Mouse (Mus musculus) hindbrain, embryonic 14.5 days (tissue): ENCODE measurements at regions not wholly inside any gene's neighbourhood (a gene's known extent, or its start where the extent isn't known, plus 50 kb on each side); places are given as distances from the start of the nearest gene placed in this dataset.

Source experiments
- ATAC-seq: fragments of 200-750 bp; cut with Nextera tagmentation; 2 replicates; pipeline ENCODE4 v1.8.0; 2017; ENCODE audit warnings: moderate number of reproducible peaks, mild to moderate bottlenecking, moderate TSS enrichment, moderate library complexity; ENCODE audit not compliant: low FRiP score
- DNase-seq: peaks from one replicate; pipeline ENCODE4 v3.0.0-alpha.2; 2015; ENCODE audit warnings: low spot score
- H3K27ac ChIP-seq: fragments of 300-500 bp; sonication (generic); 2 replicates; pipeline ENCODE4 v1.5.1; 2014; ENCODE audit warnings: mild to moderate bottlenecking, moderate library complexity
- H3K27me3 ChIP-seq: fragments of 300-500 bp; sonication (generic); 2 replicates; pipeline ENCODE4 v1.6.1; 2014; ENCODE audit warnings: mild to moderate bottlenecking, low read length, mixed read lengths; ENCODE audit not compliant: control insufficient read depth, insufficient read depth
- H3K36me3 ChIP-seq: fragments of 300-500 bp; sonication (generic); replicated peaks from 2 replicates; pipeline ENCODE4 v1.6.1; 2014; ENCODE audit not compliant: control insufficient read depth, insufficient read depth
- H3K4me1 ChIP-seq: fragments of 300-500 bp; sonication (generic); replicated peaks from 2 replicates; pipeline ENCODE4 v1.6.1; 2014; ENCODE audit warnings: antibody characterized with exemption, low read length, mixed read lengths; ENCODE audit not compliant: control insufficient read depth, insufficient read depth
- H3K4me2 ChIP-seq: fragments of 300-500 bp; sonication (generic); replicated peaks from 2 replicates; pipeline ENCODE4 v1.6.1; 2014; ENCODE audit warnings: mild to moderate bottlenecking, moderate library complexity
- H3K4me3 ChIP-seq: fragments of 300-500 bp; sonication (generic); replicated peaks from 2 replicates; pipeline ENCODE4 v1.5.1; 2014; ENCODE audit warnings: mild to moderate bottlenecking, low read length
- H3K9ac ChIP-seq: fragments of 300-500 bp; sonication (generic); 2 replicates; pipeline ENCODE4 v1.6.1; 2014
- H3K9me3 ChIP-seq: fragments of 300-500 bp; sonication (generic); 2 replicates; pipeline ENCODE4 v1.6.1; 2016; ENCODE audit warnings: low read length; ENCODE audit not compliant: control insufficient read depth
- WGBS: fragments of 180-500 bp; shearing (Covaris S2); extraction: QIAGEN DNeasy Blood & Tissue Kit; methylation state at CpG from one replicate; pipeline ENCODE4 v1.1.7; 2014; 5-methylcytosine and 5-hydroxymethylcytosine counted together

DNA sequence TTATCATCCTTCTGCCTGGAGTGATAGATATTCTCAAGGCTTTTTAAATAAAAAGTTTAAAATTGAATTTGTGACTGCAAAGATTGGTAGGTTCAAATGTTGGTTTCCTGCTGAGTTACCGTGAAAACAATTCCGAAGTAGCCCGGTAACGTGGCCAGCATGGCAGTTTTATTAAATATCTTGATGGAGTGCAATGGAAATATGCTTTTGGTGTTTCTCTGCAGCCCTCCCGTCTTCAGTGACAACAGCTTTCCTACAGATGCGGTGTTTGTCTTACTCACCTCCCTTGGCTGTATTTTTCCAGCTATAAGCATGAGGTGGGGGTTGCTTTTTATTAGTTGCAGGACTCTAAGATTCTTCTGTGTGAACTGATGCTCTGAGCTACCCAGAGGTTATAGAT, 239.4 kb upstream of the Rnaseh2b start:
- no peak for ATAC-seq
- H3K4me2 ChIP-seq, result no peak overlapping the region

DNA sequence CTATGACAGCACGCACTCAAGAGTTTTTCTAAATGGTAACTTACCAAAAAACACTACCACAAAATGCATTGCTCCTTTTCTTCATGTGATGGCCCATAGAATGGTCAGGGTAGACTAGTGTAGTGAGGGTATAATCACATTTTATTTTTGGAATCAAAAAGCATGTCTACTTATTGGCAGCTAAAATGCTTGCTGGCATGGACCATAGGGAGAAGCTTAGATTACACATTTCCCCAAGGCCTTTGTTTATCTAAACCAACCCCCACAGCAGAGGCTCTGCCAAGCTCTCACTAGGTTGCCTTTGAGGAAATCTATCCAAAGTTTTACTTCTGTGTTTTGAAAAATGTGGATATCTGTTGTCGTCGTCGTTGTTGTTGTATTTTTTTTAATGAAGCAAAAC, 235.3 kb upstream of the Rnaseh2b start:
- H3K4me1 ChIP-seq, result no peaks in the 10 kb centered on the region

More for the DNA sequence above, 239.4 kb upstream of the Rnaseh2b start:
- Histone ChIP-seq H3K9me3 (no peaks in the 10 kb centered on the region), H3K4me1 (no peaks in the 10 kb centered on the region), H3K36me3 (no peaks in the 10 kb centered on the region), H3K27ac (no peak overlapping the region), H3K27me3 (no peaks in the 10 kb centered on the region), H3K4me3 (no peak overlapping the region), H3K9ac (no peak overlapping the region)
- 70% methylated on average over 6 of the region's 6 CpGs for WGBS
- DNase-seq, result no peak

DNA sequence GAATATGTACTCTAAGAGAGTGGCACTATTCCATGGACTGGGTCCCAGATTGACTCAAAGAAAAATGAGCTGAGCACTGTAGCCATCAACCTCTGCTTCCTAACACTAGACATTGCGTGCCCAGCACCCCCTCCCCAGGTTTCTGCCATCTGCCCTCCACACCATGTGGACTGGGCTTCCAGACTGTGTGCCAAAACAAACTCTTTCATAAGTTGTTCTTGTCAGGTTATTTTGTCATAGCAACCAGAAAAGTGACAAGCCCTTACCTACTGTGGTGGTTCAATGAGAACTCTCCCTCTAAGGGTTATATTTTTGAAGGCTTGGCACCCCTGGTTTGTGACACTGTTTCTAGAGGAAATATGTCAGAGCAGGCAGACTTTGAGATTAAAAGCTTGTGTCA, 234.3 kb upstream of the Rnaseh2b start:
- WGBS, result 95% methylated on average over 1 of the region's 1 CpGs
- no peaks in the 10 kb centered on the region for H3K4me1 ChIP-seq
- H3K4me2 ChIP-seq, result no peak overlapping the region
- H3K27me3 ChIP-seq, result no peaks in the 10 kb centered on the region
- no peak overlapping the region for H3K9ac ChIP-seq
- no peak overlapping the region for H3K4me3 ChIP-seq
- no peak overlapping the region for H3K27ac ChIP-seq
- H3K36me3 ChIP-seq, result no peaks in the 10 kb centered on the region
- DNase-seq, result no peak
- ATAC-seq, result no peak
- H3K9me3 ChIP-seq, result no peaks in the 10 kb centered on the region

More for the DNA sequence above, 235.3 kb upstream of the Rnaseh2b start:
- Histone ChIP-seq H3K36me3 (no peaks in the 10 kb centered on the region), H3K27ac (no peak overlapping the region), H3K27me3 (no peaks in the 10 kb centered on the region), H3K9ac (no peak overlapping the region), H3K9me3 (no peaks in the 10 kb centered on the region), H3K4me3 (no peak overlapping the region), H3K4me2 (no peak overlapping the region)
- WGBS, result 85% methylated on average over 4 of the region's 4 CpGs
- DNase-seq (no peak), ATAC-seq (no peak)

DNA sequence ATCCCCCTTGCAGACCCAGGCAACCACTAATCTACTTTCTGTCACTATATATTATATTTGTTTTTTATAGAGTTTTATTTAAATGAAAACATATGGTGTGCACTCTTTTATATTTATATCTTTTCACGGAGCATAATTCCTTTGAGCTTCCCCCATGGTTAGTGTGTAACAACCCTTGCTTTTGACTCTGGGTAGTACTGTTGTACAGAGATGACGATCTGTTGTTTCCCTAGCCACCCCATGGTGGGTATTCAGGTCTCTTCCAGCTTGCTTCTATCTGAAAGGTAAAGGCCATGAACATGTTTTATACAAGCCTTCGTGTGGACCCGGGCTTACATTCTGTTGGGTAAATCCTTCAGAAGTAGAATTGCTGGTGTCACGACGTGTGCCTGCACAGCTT, 221.2 kb upstream of the Rnaseh2b start:
- no peak overlapping the region for H3K27ac ChIP-seq
- no peak overlapping the region for H3K4me2 ChIP-seq
- no peak for DNase-seq
- no peak overlapping the region for H3K9ac ChIP-seq
- no peaks in the 10 kb centered on the region for H3K9me3 ChIP-seq
- ATAC-seq, result no peak
- WGBS, result 87% methylated on average over 6 of the region's 6 CpGs
- no peak overlapping the region for H3K4me3 ChIP-seq
- no peaks in the 10 kb centered on the region for H3K4me1 ChIP-seq
- H3K27me3 ChIP-seq, result no peaks in the 10 kb centered on the region
- H3K36me3 ChIP-seq, result no peaks in the 10 kb centered on the region

DNA sequence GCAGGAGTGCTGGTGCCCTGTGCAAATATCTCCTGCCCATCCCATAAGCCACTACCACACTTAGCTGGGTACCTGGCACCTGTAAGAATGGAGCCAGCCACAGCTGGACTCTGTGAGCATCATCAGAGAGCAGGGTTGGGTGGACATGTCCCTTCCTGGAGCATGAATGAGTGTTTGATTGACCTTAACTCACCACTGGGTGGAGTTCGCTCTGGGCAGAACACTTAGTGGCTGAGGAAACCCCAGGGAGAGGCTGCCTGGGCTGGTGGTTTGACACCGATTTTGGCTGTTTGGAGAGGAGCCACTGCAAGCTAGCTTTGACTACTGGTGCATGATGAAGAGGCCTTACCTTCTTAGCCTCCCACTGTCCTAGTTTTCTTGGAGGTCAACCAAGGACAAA, 208.3 kb upstream of the Rnaseh2b start:
- Histone ChIP-seq H3K27ac (no peak overlapping the region), H3K4me1 (no peaks in the 10 kb centered on the region), H3K9ac (no peak overlapping the region), H3K4me3 (no peak overlapping the region), H3K27me3 (no peaks in the 10 kb centered on the region), H3K9me3 (no peaks in the 10 kb centered on the region), H3K36me3 (no peaks in the 10 kb centered on the region), H3K4me2 (no peak overlapping the region)
- 70% methylated on average over 2 of the region's 2 CpGs for WGBS
- DNase-seq (no peak), ATAC-seq (no peak)

DNA sequence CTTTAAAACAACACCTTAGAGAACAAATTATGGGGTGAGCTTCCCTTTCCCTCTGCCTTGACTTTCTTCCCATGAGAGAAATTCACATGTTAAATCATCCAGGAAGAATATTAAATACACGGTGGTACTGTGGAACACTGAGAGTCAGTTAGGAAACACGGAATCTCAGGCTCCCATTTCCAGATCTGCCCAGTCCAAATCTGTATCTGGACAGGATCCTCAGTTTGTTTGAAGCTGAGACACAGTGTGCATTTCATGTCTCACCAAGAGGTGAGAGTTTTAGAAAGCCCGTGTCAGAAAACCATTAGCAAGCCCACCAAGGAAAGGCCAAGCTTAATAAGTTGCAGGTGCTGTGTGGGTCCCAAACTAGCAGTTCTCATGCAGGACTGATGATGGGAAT, 204.2 kb upstream of the Rnaseh2b start:
- Histone ChIP-seq H3K9me3 (no peaks in the 10 kb centered on the region), H3K4me2 (no peak overlapping the region), H3K9ac (no peak overlapping the region), H3K36me3 (no peaks in the 10 kb centered on the region), H3K4me1 (no peaks in the 10 kb centered on the region), H3K27ac (no peak overlapping the region), H3K27me3 (no peaks in the 10 kb centered on the region), H3K4me3 (no peak overlapping the region)
- DNase-seq, result no peak
- ATAC-seq, result no peak
- 85% methylated on average over 3 of the region's 3 CpGs for WGBS

DNA sequence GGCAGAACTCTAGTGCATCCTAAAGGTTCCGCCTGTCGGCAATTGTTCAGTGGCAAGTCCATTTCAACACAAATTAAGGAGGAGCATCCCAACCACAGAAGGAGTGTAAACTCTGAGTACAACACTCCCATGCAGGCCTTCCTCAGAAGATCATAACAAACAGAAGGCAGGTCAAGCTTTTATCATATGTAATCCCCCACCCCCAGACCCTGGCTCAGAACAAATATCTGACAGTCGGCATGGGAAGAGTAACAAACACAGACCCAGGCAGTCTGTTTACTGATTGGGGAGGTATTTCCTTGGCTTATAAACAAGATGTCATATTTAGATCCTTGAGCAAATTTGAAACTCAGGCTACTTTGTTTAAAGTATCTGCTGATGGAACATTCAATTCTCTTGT, 174.9 kb upstream of the Rnaseh2b start:
- Histone ChIP-seq H3K4me2 (no peak overlapping the region), H3K4me3 (no peak overlapping the region), H3K4me1 (no peaks in the 10 kb centered on the region), H3K9ac (no peak overlapping the region), H3K36me3 (no peaks in the 10 kb centered on the region), H3K27ac (no peak overlapping the region), H3K9me3 (no peaks in the 10 kb centered on the region), H3K27me3 (no peaks in the 10 kb centered on the region)
- WGBS, result 92% methylated on average over 3 of the region's 3 CpGs
- DNase-seq (no peak), ATAC-seq (no peak)

DNA sequence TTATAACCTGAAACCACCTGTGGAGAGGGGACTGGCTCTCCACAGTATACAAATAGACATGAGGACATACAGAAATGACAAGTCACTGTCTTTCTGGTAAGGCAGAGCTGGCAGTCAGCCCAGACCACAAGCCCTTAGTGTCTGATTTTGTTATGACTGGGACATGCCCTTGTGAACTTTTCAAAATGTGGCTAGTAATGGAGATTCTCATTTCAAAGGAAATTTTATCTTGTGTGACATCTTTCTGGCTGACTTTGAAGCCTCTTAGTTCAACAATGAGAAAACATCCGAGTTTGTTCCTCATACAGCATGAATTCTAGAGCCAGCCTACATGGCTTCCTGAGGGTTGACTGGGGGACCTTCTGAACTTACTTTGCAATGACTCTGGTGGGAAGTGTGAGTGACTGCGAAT, 173.8 kb upstream of the Rnaseh2b start:
- WGBS, result 59% methylated on average over 2 of the region's 2 CpGs
- H3K4me1 ChIP-seq, result no peaks in the 10 kb centered on the region
- no peaks in the 10 kb centered on the region for H3K36me3 ChIP-seq
- H3K4me3 ChIP-seq, result no peak overlapping the region
- H3K27me3 ChIP-seq, result no peaks in the 10 kb centered on the region
- no peak for ATAC-seq
- H3K27ac ChIP-seq, result no peak overlapping the region
- DNase-seq, result no peak
- H3K9me3 ChIP-seq, result no peaks in the 10 kb centered on the region
- no peak overlapping the region for H3K9ac ChIP-seq
- no peak overlapping the region for H3K4me2 ChIP-seq

DNA sequence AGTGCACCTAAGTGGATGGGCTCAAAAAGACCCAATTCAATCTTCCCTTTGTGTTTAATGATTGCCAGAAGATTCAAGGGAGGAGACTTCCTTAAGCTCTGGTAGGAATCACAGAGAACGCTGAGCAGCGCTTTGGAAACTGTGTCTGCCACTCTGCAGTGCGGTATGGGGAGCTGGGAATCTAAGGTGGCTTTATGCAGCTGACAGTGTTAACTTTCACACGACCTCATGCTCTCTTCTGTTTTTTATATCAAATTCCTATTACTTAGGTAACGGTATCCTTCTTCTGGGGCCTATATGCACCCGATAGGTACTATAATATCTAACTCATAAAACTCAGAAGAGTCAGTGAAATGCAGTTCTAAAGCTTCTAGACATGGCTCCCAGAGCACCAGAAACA, 163.5 kb upstream of the Rnaseh2b start:
- Histone ChIP-seq H3K27me3 (no peaks in the 10 kb centered on the region), H3K9me3 (no peaks in the 10 kb centered on the region), H3K36me3 (no peaks in the 10 kb centered on the region), H3K27ac (no peak overlapping the region), H3K4me3 (no peak overlapping the region), H3K4me2 (no peak overlapping the region), H3K9ac (no peak overlapping the region), H3K4me1 (no peaks in the 10 kb centered on the region)
- ATAC-seq (no peak), DNase-seq (no peak)
- 85% methylated on average over 6 of the region's 6 CpGs for WGBS

DNA sequence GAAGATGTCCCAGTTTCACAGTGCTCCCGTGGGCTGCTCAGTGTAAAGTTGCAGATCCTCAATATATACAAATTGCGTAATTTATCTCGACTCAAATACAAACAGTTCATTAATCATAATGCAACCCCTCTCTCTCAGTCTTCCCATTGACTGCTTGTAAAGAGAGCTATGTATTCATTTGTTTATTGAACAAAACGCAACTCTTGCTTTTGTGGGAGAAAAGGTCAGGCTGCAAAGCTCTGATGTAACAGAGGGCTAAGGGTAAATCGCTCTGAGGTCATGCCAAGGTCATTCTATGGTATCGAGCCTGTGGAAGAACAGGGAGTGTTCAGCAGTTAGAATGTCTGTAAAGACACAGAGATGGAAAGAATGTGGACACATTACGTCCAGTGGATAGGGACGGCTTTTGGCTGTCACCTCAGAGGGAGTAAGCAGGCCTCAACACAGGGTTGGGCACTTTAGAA, 160.0 kb upstream of the Rnaseh2b start:
- H3K36me3 ChIP-seq, result no peaks in the 10 kb centered on the region
- WGBS, result 68% methylated on average over 8 of the region's 8 CpGs
- no peaks in the 10 kb centered on the region for H3K27me3 ChIP-seq
- H3K9ac ChIP-seq, result no peak overlapping the region
- H3K27ac ChIP-seq, result no peak overlapping the region
- no peak for ATAC-seq
- no peak overlapping the region for H3K4me2 ChIP-seq
- no peak overlapping the region for H3K4me3 ChIP-seq
- no peak for DNase-seq
- no peaks in the 10 kb centered on the region for H3K9me3 ChIP-seq
- no peaks in the 10 kb centered on the region for H3K4me1 ChIP-seq
